Mouse (Mus musculus): Measurements from ENCODE around the gene Fars2.

Fars2 gene

DNA sequence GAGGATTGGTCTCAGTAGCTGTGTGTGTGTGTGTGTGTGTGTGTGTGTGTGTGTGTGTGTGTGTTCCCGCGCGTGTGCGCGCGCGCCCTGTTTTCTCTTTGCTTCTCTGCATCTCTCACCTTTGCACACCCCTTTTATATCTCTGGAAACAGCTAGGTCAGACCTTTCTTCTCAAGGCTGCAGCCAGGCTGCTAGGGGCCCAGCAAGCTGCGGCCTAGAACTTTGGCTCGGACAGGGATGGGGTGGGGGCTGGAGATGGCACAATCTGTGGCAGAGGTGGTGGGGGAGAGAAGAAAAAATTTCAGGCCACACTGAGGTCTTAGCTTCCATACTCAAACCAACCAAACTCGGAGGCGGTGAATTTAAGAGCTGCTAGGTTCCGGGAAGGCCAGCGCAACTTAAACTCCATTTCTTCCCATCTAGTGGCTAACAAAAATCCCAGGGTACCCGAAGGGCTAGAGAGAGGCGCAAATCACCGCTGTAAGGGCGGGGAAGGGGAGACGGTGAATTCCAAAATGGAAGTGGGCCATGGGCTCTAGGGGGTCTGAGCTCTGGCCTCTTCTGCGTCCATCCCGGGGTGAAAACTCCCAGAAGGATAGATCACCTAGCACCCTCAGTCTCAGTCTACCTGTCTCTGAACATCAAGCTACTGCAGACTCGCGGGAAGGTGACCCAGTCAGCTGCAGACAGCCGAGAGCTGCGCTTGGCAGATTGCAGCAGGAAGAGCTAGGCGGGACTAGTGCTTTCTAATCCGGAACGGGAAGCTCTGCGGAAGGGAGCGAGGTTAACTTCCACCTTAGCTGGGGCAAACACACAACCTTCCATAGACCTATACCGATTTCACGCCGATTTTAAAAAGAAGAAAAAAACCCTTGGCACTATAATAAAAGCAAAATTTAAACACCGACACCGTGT is 614.1 kb downstream of the Fars2 start:
- peak; percentile 55 for DNase-seq (ENCODE audit: low read depth, low spot score)

DNA sequence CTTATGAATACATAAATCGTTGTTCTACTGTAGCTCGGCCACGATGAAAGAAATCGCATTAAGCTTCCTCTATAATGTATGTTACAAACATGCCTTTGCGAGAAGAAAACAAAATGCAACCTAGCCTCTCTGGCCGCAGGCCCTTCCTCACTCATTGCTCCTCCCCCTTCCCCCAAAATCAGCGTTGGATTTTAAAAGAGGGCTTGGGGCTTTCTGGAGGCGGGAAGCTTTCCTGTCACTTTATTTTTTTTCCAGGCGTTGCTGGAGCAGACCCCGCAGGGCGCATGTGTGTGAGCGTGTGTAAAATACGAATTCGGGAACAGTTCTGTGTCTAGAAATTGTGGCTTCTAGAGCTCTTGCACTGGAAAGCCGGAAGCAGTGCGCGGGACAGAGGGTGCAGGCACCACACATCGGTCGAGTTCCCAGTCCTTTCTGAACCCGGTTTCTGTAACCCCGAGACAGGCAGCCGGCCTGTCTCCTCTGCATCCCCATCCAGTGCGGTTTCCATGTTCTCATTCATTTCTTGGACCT is 614.8 kb downstream of the Fars2 start:
- DNase-seq (ENCODE audit: low read depth, low spot score) = no peak

DNA sequence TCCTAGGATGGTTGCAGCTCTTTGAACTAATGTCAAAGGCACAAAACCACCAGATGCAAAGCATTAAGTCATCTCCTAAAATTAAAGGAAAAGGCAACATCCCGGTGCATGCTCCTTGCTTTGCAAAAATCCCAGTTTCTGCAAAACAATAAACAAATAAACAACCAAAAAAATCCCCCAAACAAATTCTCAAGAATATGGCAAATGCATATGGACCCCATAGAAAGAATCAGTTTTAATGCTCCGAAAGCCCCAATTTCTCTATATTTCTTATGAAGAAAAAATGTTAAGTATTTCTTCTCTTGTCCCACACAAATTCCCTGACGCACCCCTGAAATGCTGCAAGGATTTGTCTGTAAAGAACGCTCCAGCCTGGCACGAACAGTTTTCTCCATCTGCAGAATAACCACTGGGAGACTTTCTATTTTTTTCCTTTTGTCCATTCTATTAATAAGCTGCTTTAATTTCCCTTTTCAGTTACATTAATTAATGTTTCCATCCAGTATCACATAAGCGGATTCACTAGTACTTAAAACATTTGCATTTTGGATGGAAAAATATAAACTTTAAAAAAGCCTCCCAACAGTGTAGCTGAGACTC is 615.8 kb downstream of the Fars2 start:
- no peak for DNase-seq (ENCODE audit: low read depth, low spot score)

- no peak for DNase-seq (ENCODE audit: low read depth, low spot score)
Measured at GRCm38 (mm10) chr13:36733566-36733965, 616.4 kb downstream of the Fars2 start.

DNA sequence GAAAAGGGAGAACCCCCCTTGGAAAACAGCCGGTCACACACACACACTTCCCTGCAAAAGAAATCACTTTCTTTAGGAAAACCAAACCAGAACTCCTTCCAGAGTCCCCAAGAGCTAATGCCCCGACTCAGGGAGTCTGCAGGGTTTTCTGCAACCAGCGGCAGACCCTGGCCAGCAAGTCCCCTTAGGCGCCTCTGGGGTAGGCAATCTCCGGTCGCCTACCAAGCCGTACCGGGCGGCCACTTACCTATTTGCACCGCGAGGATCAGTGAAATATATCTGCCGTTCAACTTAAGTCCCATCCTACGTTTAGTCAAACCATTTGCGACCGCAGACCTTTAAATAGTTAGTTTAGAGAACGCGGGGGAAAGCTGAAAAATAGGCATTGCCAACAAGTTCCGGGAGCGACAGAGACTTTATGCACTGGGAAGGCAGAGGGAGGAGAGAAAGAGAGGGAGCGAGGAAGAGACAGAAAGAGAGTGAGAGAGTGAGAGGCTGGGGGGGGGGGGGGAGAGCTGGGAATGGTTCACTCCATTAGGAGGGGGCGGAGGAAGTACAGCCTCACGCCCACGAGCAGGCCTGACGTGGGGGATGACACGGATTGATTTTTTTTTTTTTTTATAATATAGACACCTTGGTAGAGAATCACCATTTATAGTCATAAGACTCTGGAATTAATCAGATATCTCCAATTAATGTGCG is 616.9 kb downstream of the Fars2 start:
- peak; percentile 46 for DNase-seq (ENCODE audit: low read depth, low spot score)

GRCm38 (mm10) chr13:36734731-36735571 is 617.7 kb downstream of the Fars2 start, which contains the start of gene Nrn1:
Nrn1 (minus strand) TSS chr13:36735131.
- DNase-seq (ENCODE audit: low read depth, low spot score) = peak; percentile 33

GRCm38 (mm10) chr13:36735901-36736618 is 618.8 kb downstream of the Fars2 start:
- peak; percentile 91 for DNase-seq (ENCODE audit: low read depth, low spot score)

- DNase-seq (ENCODE audit: low read depth, low spot score) = no peak
Measured at GRCm38 (mm10) chr13:36736619-36736996, 619.4 kb downstream of the Fars2 start.

- no peak for DNase-seq (ENCODE audit: low read depth, low spot score)
Measured at GRCm38 (mm10) chr13:36750056-36750455, 632.8 kb downstream of the Fars2 start.

GRCm38 (mm10) chr13:36751861-36752260 is 634.6 kb downstream of the Fars2 start:
- DNase-seq (ENCODE audit: low read depth, low spot score) = no peak

DNA sequence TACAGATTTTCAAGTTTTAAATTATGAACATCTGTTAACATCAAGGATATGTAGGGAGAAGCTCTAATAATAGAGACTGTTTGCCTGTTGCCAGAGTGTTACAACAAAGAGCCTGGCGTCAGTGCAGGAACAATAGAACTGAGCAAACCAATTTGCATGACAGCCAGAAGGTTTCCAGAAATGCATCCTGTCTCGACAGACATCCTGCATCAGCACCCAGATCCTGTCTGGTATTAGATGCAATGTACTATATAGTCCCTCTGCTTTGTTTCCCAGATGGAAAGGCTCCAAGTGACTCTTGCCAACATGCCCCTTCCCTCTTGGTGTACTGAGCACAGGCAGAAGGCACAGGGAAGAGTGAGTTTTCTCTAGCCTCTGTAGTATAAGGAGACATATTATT is 649.6 kb downstream of the Fars2 start:
- peak; percentile 1 for DNase-seq (ENCODE audit: low read depth, low spot score)
